Mouse (Mus musculus) MN1 (cell line): Measurements from ENCODE around the gene Usp3.

Experiments used
- DNase-seq: peaks from one replicate; pipeline ENCODE4 v3.0.0-alpha.2; 2016; ENCODE audit warnings: low spot score

The Usp3 gene

GRCm38 (mm10) chr9:66603907-66604306, 11.0 kb upstream of the Usp3 start:
- no peak for DNase-seq

GRCm38 (mm10) chr9:66601006-66601405, 8.1 kb upstream of the Usp3 start:
- DNase-seq, result peak; percentile 53

GRCm38 (mm10) chr9:66600551-66600950, 7.6 kb upstream of the Usp3 start:
- DNase-seq, result no peak

- DNase-seq, result peak; percentile 39
Measured at GRCm38 (mm10) chr9:66599577-66599976, 6.6 kb upstream of the Usp3 start.

GRCm38 (mm10) chr9:66598636-66599035, 5.7 kb upstream of the Usp3 start:
- no peak for DNase-seq

GRCm38 (mm10) chr9:66597480-66598215, 4.7 kb upstream of the Usp3 start:
- no peak for DNase-seq

GRCm38 (mm10) chr9:66597076-66597475, 4.1 kb upstream of the Usp3 start:
- no peak for DNase-seq

GRCm38 (mm10) chr9:66595722-66596675, 3.1 kb upstream of the Usp3 start:
- no peak for DNase-seq

GRCm38 (mm10) chr9:66594061-66594460, 1.1 kb upstream of the Usp3 start:
- no peak for DNase-seq

GRCm38 (mm10) chr9:66593613-66593969, 649 bp upstream of the Usp3 start:
- DNase-seq, result no peak

GRCm38 (mm10) chr9:66591851-66592645, 894 bp downstream of the Usp3 start:
- DNase-seq, result peak; percentile 50

GRCm38 (mm10) chr9:66590051-66590450, 2.9 kb downstream of the Usp3 start:
- DNase-seq, result no peak

- DNase-seq, result no peak
Measured at GRCm38 (mm10) chr9:66587016-66587415, 5.9 kb downstream of the Usp3 start.

GRCm38 (mm10) chr9:66586533-66586932, 6.4 kb downstream of the Usp3 start:
- DNase-seq, result no peak

- DNase-seq, result no peak
Measured at GRCm38 (mm10) chr9:66585191-66585590, 7.8 kb downstream of the Usp3 start.

GRCm38 (mm10) chr9:66584176-66584575, 8.8 kb downstream of the Usp3 start:
- DNase-seq, result no peak

GRCm38 (mm10) chr9:66583244-66583643, 9.7 kb downstream of the Usp3 start:
- no peak for DNase-seq

- DNase-seq, result no peak
Measured at GRCm38 (mm10) chr9:66581694-66582093, 11.2 kb downstream of the Usp3 start.

GRCm38 (mm10) chr9:66580722-66581121, 12.2 kb downstream of the Usp3 start:
- no peak for DNase-seq

- DNase-seq, result no peak
Measured at GRCm38 (mm10) chr9:66575878-66576238, 17.1 kb downstream of the Usp3 start.

GRCm38 (mm10) chr9:66575041-66575877, 17.7 kb downstream of the Usp3 start:
- no peak for DNase-seq
